Mouse (Mus musculus) brain, embryonic 14.5 days (tissue): Measurements from ENCODE around the gene Bsn.

Experiments
- CTCF ChIP-seq: fragments of 200-500 bp; IDR thresholded peaks from 2 replicates; pipeline ENCODE4 v1.5.1; 2012; ENCODE audit warnings: inconsistent platforms, mild to moderate bottlenecking, moderate library complexity, borderline replicate concordance; ENCODE audit not compliant: insufficient read depth, insufficient read length; ENCODE audit errors: extremely low read depth
- POLR2A ChIP-seq: fragments of 200-500 bp; IDR thresholded peaks from 2 replicates; pipeline ENCODE4 v1.6.1; 2012; ENCODE audit warnings: mild to moderate bottlenecking, inconsistent platforms, borderline replicate concordance; ENCODE audit not compliant: poor library complexity, insufficient read depth, insufficient read length, severe bottlenecking; ENCODE audit errors: extremely low read depth

- TF ChIP-seq POLR2A (no peak), CTCF (no peak)
Observed at GRCm38 (mm10) chr9:108082988-108083431, 107.2 kb downstream of the Bsn start, which contains the start of gene Rnf123.
